12 mouse cellular contexts compared by ENCODE assay signal in the genomic region with DNA sequence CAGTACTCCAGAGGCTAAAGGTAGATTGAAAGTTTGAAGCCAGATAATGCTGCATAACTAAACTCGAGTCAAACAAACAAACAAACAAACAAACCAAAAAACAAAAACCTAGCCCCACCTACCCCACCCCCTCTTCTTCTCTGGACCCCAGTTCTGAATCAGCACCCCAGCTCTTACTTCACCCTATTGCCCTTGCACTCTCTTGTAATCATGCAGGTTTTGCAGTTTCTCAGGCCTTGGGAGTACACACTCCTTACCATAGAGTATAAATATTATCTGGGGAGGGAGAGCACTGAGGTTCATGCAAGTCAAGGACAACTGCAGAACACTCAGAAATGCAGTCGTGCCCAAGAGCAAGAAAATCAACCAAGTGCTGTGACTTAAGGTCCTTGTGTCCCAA. TPM values are rescaled to one million over a fixed set of nuclear protein-coding genes. Genes with fewer than 3 reads are reported as not detected.
A peak's percentile ranks its signal among the peaks of the same experiment; 100 is the strongest.
DNase-seq lines count a peak whose midpoint lies in the region; ATAC-seq and TF ChIP-seq lines count a peak whose summit lies in the region.
"Had no signal": no experiment of that assay in that cellular context is flagged by ENCODE, and none has a peak within 500 bp of the region (broad histone marks: within the 10 kb centered on the region; RNA-seq: fewer than 3 reads in every experiment).

No protein-coding gene starts in this region.

- H3K9ac ChIP-seq in heart, adult 2 months (ENCODE audit: low read depth, low read length): no peak overlapping the region
- H3K9ac ChIP-seq in stomach, embryonic 14.5 days (replicated peaks; ENCODE audit: low read depth, low read length): no peak overlapping the region
- no peak overlapping the region for H3K9ac ChIP-seq in stomach, postnatal 0 days (ENCODE audit: low read length)
- H3K9ac ChIP-seq in neural tube, embryonic 14.5 days (replicated peaks; ENCODE audit: low read depth, low read length): no peak overlapping the region

- peaks cover 8% of the 10 kb centered on the region for H3K4me1 ChIP-seq in heart, adult 2 months (ENCODE audit: control insufficient read depth, insufficient read depth, low read length)
- H3K4me1 ChIP-seq in stomach, embryonic 14.5 days (ENCODE audit: control insufficient read depth, insufficient read depth, low read length): peaks cover 13% of the 10 kb centered on the region; the same call in 1 of the 2 replicates
- H3K4me1 ChIP-seq in stomach, postnatal 0 days (replicated peaks; ENCODE audit: control insufficient read depth, insufficient read depth): 0 out of 2 replicates have a peak, but pooled peaks cover 5% of the 10 kb centered on the region
- peaks cover 18% of the 10 kb centered on the region for H3K4me1 ChIP-seq in limb, embryonic 10.5 days
- peaks cover 18% of the 10 kb centered on the region for H3K4me1 ChIP-seq in neural tube, embryonic 14.5 days (ENCODE audit: control insufficient read depth, insufficient read depth, low read length)

- H3K4me3 ChIP-seq in heart, adult 2 months: no peak overlapping the region
- H3K4me3 ChIP-seq in stomach, embryonic 14.5 days (ENCODE audit: low read depth, low read length): no peak overlapping the region
- no peak overlapping the region for H3K4me3 ChIP-seq in stomach, postnatal 0 days (ENCODE audit: low read depth, low read length)
- H3K4me3 ChIP-seq in limb, embryonic 10.5 days: no peak overlapping the region
- H3K4me3 ChIP-seq in neural tube, embryonic 14.5 days (ENCODE audit: low read depth, low read length): no peak overlapping the region
- no peak overlapping the region for H3K4me3 ChIP-seq in layer of hippocampus, adult 2 months

- intact Hi-C loops in heart, adult 2 months (cut with DNase I): no loop called here

- H3K9me3 ChIP-seq in stomach, embryonic 14.5 days (ENCODE audit: control insufficient read depth, low read depth, low read length): no peaks in the 10 kb centered on the region
- no peaks in the 10 kb centered on the region for H3K9me3 ChIP-seq in stomach, postnatal 0 days (ENCODE audit: control insufficient read depth, low read length)
- no peaks in the 10 kb centered on the region for H3K9me3 ChIP-seq in limb, embryonic 10.5 days (replicated peaks)
- H3K9me3 ChIP-seq in neural tube, embryonic 14.5 days (ENCODE audit: control insufficient read depth, low read length): no peaks in the 10 kb centered on the region

- TF ChIP-seq POLR2A in heart, adult 2 months (IDR thresholded peaks at IDR 0.05; ENCODE audit: insufficient read depth, low read depth, low read length): no peak

- no peak for ATAC-seq in stomach, embryonic 14.5 days (ENCODE audit: insufficient number of reproducible peaks, insufficient read depth, low FRiP score, low read depth)
- no peak for ATAC-seq in stomach, postnatal 0 days (ENCODE audit: low FRiP score, low TSS enrichment)
- ATAC-seq in neural tube, embryonic 14.5 days (ENCODE audit: low read depth): no peak

- H3K4me2 ChIP-seq in stomach, embryonic 14.5 days (replicated peaks; ENCODE audit: low read depth, low read length): no peak overlapping the region
- no peak overlapping the region for H3K4me2 ChIP-seq in stomach, postnatal 0 days (replicated peaks; ENCODE audit: low read depth)
- H3K4me2 ChIP-seq in neural tube, embryonic 14.5 days (ENCODE audit: low read depth, low read length): no peak overlapping the region

- DNase-seq in heart, adult 11 months: peak; percentile 87
- no peak for DNase-seq in heart, adult 2 months
- no peak for DNase-seq in stomach, postnatal 0 days (ENCODE audit: low spot score)
- DNase-seq in limb, embryonic 10.5 days (ENCODE audit: low spot score): no peak
- no peak for DNase-seq in layer of hippocampus, adult 2 months (ENCODE audit: low spot score in 2 of 2)
- DNase-seq in frontal cortex, postnatal 36 days (ENCODE audit: low spot score in 2 of 2): no peak
- DNase-seq: adrenal gland, postnatal 10 days; heart, postnatal 10 days; kidney, postnatal 25 days had no signal

- H3K27me3 ChIP-seq in heart, adult 2 months (ENCODE audit: control insufficient read depth, insufficient read depth, low read length): no peaks in the 10 kb centered on the region
- no peaks in the 10 kb centered on the region for H3K27me3 ChIP-seq in stomach, embryonic 14.5 days (ENCODE audit: control insufficient read depth, insufficient read depth, low read length)
- no peaks in the 10 kb centered on the region for H3K27me3 ChIP-seq in stomach, postnatal 0 days (ENCODE audit: control insufficient read depth, insufficient read depth, low read length)
- no peaks in the 10 kb centered on the region for H3K27me3 ChIP-seq in limb, embryonic 10.5 days (ENCODE audit: low read depth, poor library complexity, severe bottlenecking)
- peaks cover 3% of the 10 kb centered on the region; the same call in 1 of the 2 replicates for H3K27me3 ChIP-seq in neural tube, embryonic 14.5 days (ENCODE audit: control insufficient read depth, insufficient read depth, low read length)

- no peak overlapping the region for H3K27ac ChIP-seq in heart, adult 2 months
- H3K27ac ChIP-seq in stomach, embryonic 14.5 days (ENCODE audit: low read length): peak overlapping the region; percentile 89; the same call in 1 of the 2 replicates
- H3K27ac ChIP-seq in stomach, postnatal 0 days (replicated peaks): no peak overlapping the region
- peak overlapping the region; percentile 98 for H3K27ac ChIP-seq in limb, embryonic 10.5 days
- H3K27ac ChIP-seq in neural tube, embryonic 14.5 days (ENCODE audit: low read depth, low read length): peak overlapping the region; percentile 96
- H3K27ac ChIP-seq in layer of hippocampus, adult 2 months: no peak overlapping the region; the same call in 1 of the 2 replicates

- peaks cover 22% of the 10 kb centered on the region for H3K36me3 ChIP-seq in heart, adult 2 months (ENCODE audit: control insufficient read depth, insufficient read depth, low read length)
- peaks cover under 1% of the 10 kb centered on the region; the same call in 1 of the 2 replicates for H3K36me3 ChIP-seq in stomach, embryonic 14.5 days (ENCODE audit: control insufficient read depth, insufficient read depth, low read length)
- H3K36me3 ChIP-seq in stomach, postnatal 0 days (ENCODE audit: control insufficient read depth, insufficient read depth, low read length): no peaks in the 10 kb centered on the region
- peaks cover 49% of the 10 kb centered on the region for H3K36me3 ChIP-seq in limb, embryonic 10.5 days
- 0 out of 2 replicates have a peak, but pooled peaks cover 3% of the 10 kb centered on the region for H3K36me3 ChIP-seq in neural tube, embryonic 14.5 days (ENCODE audit: control insufficient read depth, insufficient read depth, low read length)

- H3K79me2 ChIP-seq in heart, adult 2 months (replicated peaks; ENCODE audit: control insufficient read depth, insufficient read depth, low read length): peaks cover 3% of the 10 kb centered on the region; the same call in 1 of the 2 replicates

- no peak for TF ChIP-seq CTCF in heart, adult 2 months (IDR thresholded peaks at IDR 0.05)
- TF ChIP-seq CTCF in stomach, postnatal 0 days (IDR thresholded peaks at IDR 0.05; ENCODE audit: low read depth): no peak
- TF ChIP-seq CTCF in layer of hippocampus, adult 2 months (conservative IDR thresholded peaks at IDR 0.05): no peak

- TF ChIP-seq EP300 in heart, adult 2 months (IDR thresholded peaks at IDR 0.05; ENCODE audit: insufficient read depth, low read depth, low read length): no peak
- no peak for TF ChIP-seq EP300 in stomach, postnatal 0 days (optimal IDR thresholded peaks at IDR 0.05)

- 92% methylated on average over 2 of the region's 2 CpGs for WGBS in heart, adult 2 months
- 78% methylated on average over 2 of the region's 2 CpGs for WGBS in stomach, embryonic 14.5 days
- 79% methylated on average over 2 of the region's 2 CpGs for WGBS in stomach, postnatal 0 days
- 95% methylated on average over 2 of the region's 2 CpGs for WGBS in limb, embryonic 10.5 days
- WGBS in neural tube, embryonic 14.5 days: 85% methylated on average over 2 of the region's 2 CpGs

RNA-seq across cellular contexts. Expression of a gene that starts 1.0 kb away (rescaled TPM):
- 100 to 1,000 TPM; 238 to 254 TPM for total RNA-seq in heart, adult 2 months (2021)
- polyA plus RNA-seq in heart, adult 2 months (2012; rRNA removed): 127 and 204 TPM in 2 replicates
- polyA plus RNA-seq in stomach, embryonic 14.5 days (2014; fragmentation: Nextera tagmentation; extraction: Ambion mirVana): 473 and 500 TPM in 2 replicates
- 280 and 282 TPM in 2 replicates for polyA plus RNA-seq in stomach, postnatal 0 days (2015; fragmentation: Nextera tagmentation; extraction: Ambion mirVana)
- polyA plus RNA-seq in limb, embryonic 10.5 days (2016; fragmentation: Nextera tagmentation; extraction: Ambion mirVana): 650 and 691 TPM in 2 replicates
- 435 and 534 TPM in 2 replicates for polyA plus RNA-seq in neural tube, embryonic 14.5 days (2014; fragmentation: Nextera tagmentation; extraction: Ambion mirVana)
- total RNA-seq in layer of hippocampus, adult 2 months (2021): 100 to 1,000 TPM; 171 to 184 TPM

RNA-seq across cellular contexts. Expression of a gene that starts 9.0 kb away (rescaled TPM):
- 1 to 10 TPM; 2.8 to 3.2 TPM for total RNA-seq in heart, adult 2 months (2021)
- 3.9 and 4.9 TPM in 2 replicates for polyA plus RNA-seq in heart, adult 2 months (2012; rRNA removed)
- 15.6 and 16.6 TPM in 2 replicates for polyA plus RNA-seq in stomach, embryonic 14.5 days (2014; fragmentation: Nextera tagmentation; extraction: Ambion mirVana)
- polyA plus RNA-seq in stomach, postnatal 0 days (2015; fragmentation: Nextera tagmentation; extraction: Ambion mirVana): 7.0 and 7.7 TPM in 2 replicates
- 25.5 and 26.8 TPM in 2 replicates for polyA plus RNA-seq in limb, embryonic 10.5 days (2016; fragmentation: Nextera tagmentation; extraction: Ambion mirVana)
- polyA plus RNA-seq in neural tube, embryonic 14.5 days (2014; fragmentation: Nextera tagmentation; extraction: Ambion mirVana): 18.9 and 21.6 TPM in 2 replicates
- 10 to 100 TPM; 10.4 to 12.9 TPM for total RNA-seq in layer of hippocampus, adult 2 months (2021)

RNA-seq across cellular contexts. Expression of a gene that starts 24.3 kb away (rescaled TPM):
- 10 to 100 TPM; 21.0 to 26.5 TPM for total RNA-seq in heart, adult 2 months (2021)
- 20.1 and 27.1 TPM in 2 replicates for polyA plus RNA-seq in heart, adult 2 months (2012; rRNA removed)
- 21.3 and 23.3 TPM in 2 replicates for polyA plus RNA-seq in stomach, embryonic 14.5 days (2014; fragmentation: Nextera tagmentation; extraction: Ambion mirVana)
- 10.3 and 11.0 TPM in 2 replicates for polyA plus RNA-seq in stomach, postnatal 0 days (2015; fragmentation: Nextera tagmentation; extraction: Ambion mirVana)
- 21.7 and 27.5 TPM in 2 replicates for polyA plus RNA-seq in limb, embryonic 10.5 days (2016; fragmentation: Nextera tagmentation; extraction: Ambion mirVana)
- 24.6 and 26.4 TPM in 2 replicates for polyA plus RNA-seq in neural tube, embryonic 14.5 days (2014; fragmentation: Nextera tagmentation; extraction: Ambion mirVana)
- total RNA-seq in layer of hippocampus, adult 2 months (2021): 10 to 100 TPM; 28.0 to 30.0 TPM

RNA-seq across cellular contexts. Expression of a gene that starts 30.2 kb away (rescaled TPM):
- total RNA-seq in heart, adult 2 months (2021): 100 to 1,000 TPM; 101 to 114 TPM
- 97.3 and 117 TPM in 2 replicates for polyA plus RNA-seq in heart, adult 2 months (2012; rRNA removed)
- 300 and 302 TPM in 2 replicates for polyA plus RNA-seq in stomach, embryonic 14.5 days (2014; fragmentation: Nextera tagmentation; extraction: Ambion mirVana)
- polyA plus RNA-seq in stomach, postnatal 0 days (2015; fragmentation: Nextera tagmentation; extraction: Ambion mirVana): 151 and 157 TPM in 2 replicates
- 484 and 538 TPM in 2 replicates for polyA plus RNA-seq in limb, embryonic 10.5 days (2016; fragmentation: Nextera tagmentation; extraction: Ambion mirVana)
- polyA plus RNA-seq in neural tube, embryonic 14.5 days (2014; fragmentation: Nextera tagmentation; extraction: Ambion mirVana): 223 and 227 TPM in 2 replicates
- 100 to 1,000 TPM in 1 of 2 experiments, 10 to 100 TPM in 1; 97.3 to 108 TPM for total RNA-seq in layer of hippocampus, adult 2 months (2021)

RNA-seq across cellular contexts. Expression of a gene that starts 31.9 kb away (rescaled TPM):
- not detected for total RNA-seq in heart, adult 2 months (2021)
- polyA plus RNA-seq in heart, adult 2 months (2012; rRNA removed): not detected in 2 replicates
- 0.22 and 0.97 TPM in 2 replicates for polyA plus RNA-seq in stomach, embryonic 14.5 days (2014; fragmentation: Nextera tagmentation; extraction: Ambion mirVana)
- polyA plus RNA-seq in stomach, postnatal 0 days (2015; fragmentation: Nextera tagmentation; extraction: Ambion mirVana): 0.41 and 0.46 TPM in 2 replicates
- 0.51 and 0.87 TPM in 2 replicates for polyA plus RNA-seq in limb, embryonic 10.5 days (2016; fragmentation: Nextera tagmentation; extraction: Ambion mirVana)
- 0.50 and 1.1 TPM in 2 replicates for polyA plus RNA-seq in neural tube, embryonic 14.5 days (2014; fragmentation: Nextera tagmentation; extraction: Ambion mirVana)
- not detected for total RNA-seq in layer of hippocampus, adult 2 months (2021)
- total RNA-seq: adrenal gland, postnatal 10 days; heart, postnatal 10 days; left cerebral cortex, postnatal 25 days had no signal

Comparison
In these comparisons a context has a peak if more than half of its experiments do, and no peak if none do; other contexts are left out.
1. H3K27ac ChIP-seq: peak in stomach, embryonic 14.5 days (single experiment), limb, embryonic 10.5 days (single experiment) and neural tube, embryonic 14.5 days (single experiment); none in heart, adult 2 months (single experiment), stomach, postnatal 0 days (single experiment) and layer of hippocampus, adult 2 months (single experiment).